Mouse (Mus musculus): ENCODE data around the gene Eif3a. TPM values are rescaled to one million over a fixed set of nuclear protein-coding genes. Genes with fewer than 3 reads are reported as not detected.

Eif3a gene
- polyA plus RNA-seq, 1 experiment = 68.7 TPM

- Histone ChIP-seq H3K79me3 (ENCODE audit: low read depth) (peaks cover 2% of the 10 kb centered on the region), H3K27me3 (ENCODE audit: control insufficient read depth, insufficient read depth, insufficient read length) (no peaks in the 10 kb centered on the region), H3ac (ENCODE audit: control insufficient read depth, insufficient read length, low read depth) (no peak overlapping the region), H3K36me3 (ENCODE audit: control insufficient read depth, insufficient read depth) (no peaks in the 10 kb centered on the region), H3K4me3 (ENCODE audit: insufficient read depth, poor library complexity, severe bottlenecking) (no peak overlapping the region), H3K79me2 (ENCODE audit: control insufficient read depth, insufficient read depth) (peaks cover 4% of the 10 kb centered on the region)
- TF ChIP-seq FOSL1 (IDR thresholded peaks at IDR 0.05; ENCODE audit: insufficient read depth, low read length, poor library complexity, severe bottlenecking) = no peak
- TF ChIP-seq MYOD1 (IDR thresholded peaks at IDR 0.05; ENCODE audit: control insufficient read depth, insufficient read length, low read depth) = no peak
- TF ChIP-seq CTCF (IDR thresholded peaks at IDR 0.05; ENCODE audit: control insufficient read depth, insufficient read depth, insufficient read length) = no peak
- no peak for TF ChIP-seq MYOG (IDR thresholded peaks at IDR 0.05; ENCODE audit: control insufficient read depth, extremely low read depth, insufficient read length)
- no peak for TF ChIP-seq USF1 (IDR thresholded peaks at IDR 0.05; ENCODE audit: low read depth)
- no peak for TF ChIP-seq MAX (IDR thresholded peaks at IDR 0.05)
- no peak for TF ChIP-seq CEBPB (IDR thresholded peaks at IDR 0.05; ENCODE audit: low read depth)
These were observed 4.8 kb upstream of the Eif3a start for GRCm38 (mm10) chr19:60795244-60795643.

- no peak for TF ChIP-seq CTCF (IDR thresholded peaks at IDR 0.05; ENCODE audit: control insufficient read depth, insufficient read depth, insufficient read length)
- no peak for TF ChIP-seq FOSL1 (IDR thresholded peaks at IDR 0.05; ENCODE audit: insufficient read depth, low read length, poor library complexity, severe bottlenecking)
- TF ChIP-seq CEBPB (IDR thresholded peaks at IDR 0.05; ENCODE audit: low read depth) = no peak
- no peak for TF ChIP-seq MYOG (IDR thresholded peaks at IDR 0.05; ENCODE audit: control insufficient read depth, extremely low read depth, insufficient read length)
- no peak for TF ChIP-seq USF1 (IDR thresholded peaks at IDR 0.05; ENCODE audit: low read depth)
- no peak for TF ChIP-seq MYOD1 (IDR thresholded peaks at IDR 0.05; ENCODE audit: control insufficient read depth, insufficient read length, low read depth)
- no peak for TF ChIP-seq MAX (IDR thresholded peaks at IDR 0.05)
- peaks cover 22% of the 10 kb centered on the region for H3K79me3 ChIP-seq (ENCODE audit: low read depth)
- H3ac ChIP-seq (ENCODE audit: control insufficient read depth, insufficient read length, low read depth) = no peak overlapping the region
- no peak overlapping the region for H3K4me3 ChIP-seq (ENCODE audit: insufficient read depth, poor library complexity, severe bottlenecking)
- H3K36me3 ChIP-seq (ENCODE audit: control insufficient read depth, insufficient read depth) = peaks cover 11% of the 10 kb centered on the region
- H3K79me2 ChIP-seq (ENCODE audit: control insufficient read depth, insufficient read depth) = peaks cover 24% of the 10 kb centered on the region
- no peaks in the 10 kb centered on the region for H3K27me3 ChIP-seq (ENCODE audit: control insufficient read depth, insufficient read depth, insufficient read length)
These were observed 2.8 kb upstream of the Eif3a start for GRCm38 (mm10) chr19:60793170-60793707.

DNA sequence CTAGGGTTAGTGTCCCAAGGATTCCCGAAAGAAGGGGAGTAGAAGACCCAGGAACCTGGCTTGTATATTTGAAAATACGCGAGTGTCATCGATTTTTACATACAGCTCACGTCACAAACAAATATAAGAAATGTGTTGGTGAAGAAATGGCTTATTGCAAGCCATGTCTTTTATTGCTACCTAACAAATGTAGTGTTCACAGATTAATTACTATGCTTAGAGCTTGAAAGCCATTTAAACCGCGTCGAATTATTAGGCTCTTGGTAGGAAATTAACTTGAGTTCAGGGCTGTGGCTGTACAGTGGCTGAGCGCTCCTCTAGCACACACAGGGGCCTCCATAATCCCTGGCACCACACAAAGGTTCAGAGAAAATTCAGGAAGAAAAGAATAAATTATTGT is 706 bp upstream of the Eif3a start:
- H3K79me3 ChIP-seq (ENCODE audit: low read depth) = peaks cover 43% of the 10 kb centered on the region
- peaks cover 21% of the 10 kb centered on the region for H3K36me3 ChIP-seq (ENCODE audit: control insufficient read depth, insufficient read depth)
- peak overlapping the region; percentile 96 for H3K4me3 ChIP-seq (ENCODE audit: insufficient read depth, poor library complexity, severe bottlenecking)
- H3ac ChIP-seq (ENCODE audit: control insufficient read depth, insufficient read length, low read depth) = peak overlapping the region; percentile 97
- no peaks in the 10 kb centered on the region for H3K27me3 ChIP-seq (ENCODE audit: control insufficient read depth, insufficient read depth, insufficient read length)
- H3K79me2 ChIP-seq (ENCODE audit: control insufficient read depth, insufficient read depth) = peaks cover 44% of the 10 kb centered on the region
- TF ChIP-seq MYOD1 (IDR thresholded peaks at IDR 0.05; ENCODE audit: control insufficient read depth, insufficient read length, low read depth) (no peak), CEBPB (IDR thresholded peaks at IDR 0.05; ENCODE audit: low read depth) (no peak), USF1 (IDR thresholded peaks at IDR 0.05; ENCODE audit: low read depth) (no peak)

DNA sequence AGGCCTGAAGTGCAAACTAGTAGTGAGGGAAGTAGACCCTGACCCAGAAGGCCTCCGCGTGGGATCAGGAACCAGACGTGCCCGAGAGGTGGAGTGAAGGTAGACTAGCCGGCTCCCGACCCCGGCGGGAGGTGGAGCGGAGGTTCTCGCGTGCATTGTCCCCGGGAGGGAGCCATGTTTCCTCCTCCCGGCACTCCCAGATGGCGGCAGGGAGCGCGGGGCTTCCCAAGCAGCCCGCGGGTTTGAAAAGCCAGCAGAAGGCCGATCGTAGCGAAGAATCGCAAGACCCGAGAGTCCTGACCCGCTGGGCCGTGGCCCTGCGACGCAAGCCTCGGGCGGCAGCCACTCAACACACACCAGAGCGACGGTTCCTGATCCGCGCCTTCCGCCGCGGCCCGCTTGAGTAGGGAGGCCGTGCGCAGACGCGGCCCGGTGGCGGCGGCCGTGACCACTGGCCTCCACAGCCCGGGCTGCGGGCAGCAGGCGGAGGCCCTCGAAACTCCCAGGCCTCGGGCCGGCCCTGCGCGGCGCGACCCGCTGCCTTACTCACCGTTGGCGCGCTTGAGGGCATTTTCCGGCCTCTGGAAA is 445 bp downstream of the Eif3a start:
- H3K79me3 ChIP-seq (ENCODE audit: low read depth) = peaks cover 54% of the 10 kb centered on the region
- H3K4me3 ChIP-seq (ENCODE audit: insufficient read depth, poor library complexity, severe bottlenecking) = peak overlapping the region; percentile 96
- TF ChIP-seq CTCF (IDR thresholded peaks at IDR 0.05; ENCODE audit: control insufficient read depth, insufficient read depth, insufficient read length) (no peak), MYOD1 (IDR thresholded peaks at IDR 0.05; ENCODE audit: control insufficient read depth, insufficient read length, low read depth) (no peak), MYOG (IDR thresholded peaks at IDR 0.05; ENCODE audit: control insufficient read depth, extremely low read depth, insufficient read length) (no peak), CEBPB (IDR thresholded peaks at IDR 0.05; ENCODE audit: low read depth) (no peak), MAX (IDR thresholded peaks at IDR 0.05) (no peak), FOSL1 (IDR thresholded peaks at IDR 0.05; ENCODE audit: insufficient read depth, low read length, poor library complexity, severe bottlenecking) (no peak)
- peak overlapping the region; percentile 100 for H3ac ChIP-seq (ENCODE audit: control insufficient read depth, insufficient read length, low read depth)
- peaks cover 56% of the 10 kb centered on the region for H3K79me2 ChIP-seq (ENCODE audit: control insufficient read depth, insufficient read depth)
- H3K36me3 ChIP-seq (ENCODE audit: control insufficient read depth, insufficient read depth) = peaks cover 32% of the 10 kb centered on the region
- H3K27me3 ChIP-seq (ENCODE audit: control insufficient read depth, insufficient read depth, insufficient read length) = no peaks in the 10 kb centered on the region

DNA sequence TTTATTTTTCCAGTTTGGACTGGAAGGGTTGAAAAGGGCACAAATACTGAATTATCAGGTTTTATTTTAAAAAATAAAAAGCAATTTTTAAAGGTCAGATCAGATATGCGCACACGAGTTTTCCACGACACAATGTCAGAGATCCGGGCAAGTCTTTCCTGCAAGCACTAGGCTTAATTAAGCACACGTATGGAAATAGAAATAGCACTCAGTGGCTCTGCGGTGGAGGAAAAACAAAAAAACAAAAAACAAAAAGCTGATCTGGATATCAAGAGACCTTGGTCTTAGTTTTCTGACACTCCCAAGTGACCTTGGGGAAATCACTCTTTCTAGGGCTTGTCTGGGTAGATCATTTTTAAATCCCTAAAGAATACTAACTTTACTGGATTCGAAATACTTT is 1.0 kb downstream of the Eif3a start:
- H3K27me3 ChIP-seq (ENCODE audit: control insufficient read depth, insufficient read depth, insufficient read length) = no peaks in the 10 kb centered on the region
- H3ac ChIP-seq (ENCODE audit: control insufficient read depth, insufficient read length, low read depth) = peak overlapping the region; percentile 69
- peaks cover 61% of the 10 kb centered on the region for H3K79me2 ChIP-seq (ENCODE audit: control insufficient read depth, insufficient read depth)
- H3K79me3 ChIP-seq (ENCODE audit: low read depth) = peaks cover 60% of the 10 kb centered on the region
- TF ChIP-seq MAX (IDR thresholded peaks at IDR 0.05) = no peak
- no peak for TF ChIP-seq USF1 (IDR thresholded peaks at IDR 0.05; ENCODE audit: low read depth)
- TF ChIP-seq FOSL1 (IDR thresholded peaks at IDR 0.05; ENCODE audit: insufficient read depth, low read length, poor library complexity, severe bottlenecking) = no peak
- TF ChIP-seq CEBPB (IDR thresholded peaks at IDR 0.05; ENCODE audit: low read depth) = no peak
- no peak for TF ChIP-seq MYOD1 (IDR thresholded peaks at IDR 0.05; ENCODE audit: control insufficient read depth, insufficient read length, low read depth)
- TF ChIP-seq MYOG (IDR thresholded peaks at IDR 0.05; ENCODE audit: control insufficient read depth, extremely low read depth, insufficient read length) = no peak
- no peak for TF ChIP-seq CTCF (IDR thresholded peaks at IDR 0.05; ENCODE audit: control insufficient read depth, insufficient read depth, insufficient read length)
- peaks cover 38% of the 10 kb centered on the region for H3K36me3 ChIP-seq (ENCODE audit: control insufficient read depth, insufficient read depth)
- peak overlapping the region; percentile 96 for H3K4me3 ChIP-seq (ENCODE audit: insufficient read depth, poor library complexity, severe bottlenecking)
